Mouse (Mus musculus): ENCODE measurements around the gene Tpm4.

GRCm38 (mm10) chr8:72169098-72169668, 34.4 kb downstream of the Tpm4 start:
- TF ChIP-seq CTCF (IDR thresholded peaks at IDR 0.05; ENCODE audit: low read depth) (no peak), EP300 (IDR thresholded peaks at IDR 0.05; ENCODE audit: low read depth) (no peak)
